Mouse (Mus musculus) yolk sac, embryonic 10.5 days (tissue): ENCODE measurements around the gene Col25a1.

Experiments
- DNase-seq: peaks from one replicate; pipeline ENCODE4 v3.0.0-alpha.2; 2017; ENCODE audit warnings: low spot score

Col25a1 gene

GRCm38 (mm10) chr3:130576683-130577082 lies 445.4 kb downstream of the Col25a1 start:
- DNase-seq: no peak

- no peak for DNase-seq
Measured at GRCm38 (mm10) chr3:130579501-130579900, 448.2 kb downstream of the Col25a1 start.

GRCm38 (mm10) chr3:130581577-130581976 lies 450.3 kb downstream of the Col25a1 start:
- DNase-seq: no peak

- DNase-seq: no peak
Measured at GRCm38 (mm10) chr3:130582903-130583664, 451.8 kb downstream of the Col25a1 start.

DNA sequence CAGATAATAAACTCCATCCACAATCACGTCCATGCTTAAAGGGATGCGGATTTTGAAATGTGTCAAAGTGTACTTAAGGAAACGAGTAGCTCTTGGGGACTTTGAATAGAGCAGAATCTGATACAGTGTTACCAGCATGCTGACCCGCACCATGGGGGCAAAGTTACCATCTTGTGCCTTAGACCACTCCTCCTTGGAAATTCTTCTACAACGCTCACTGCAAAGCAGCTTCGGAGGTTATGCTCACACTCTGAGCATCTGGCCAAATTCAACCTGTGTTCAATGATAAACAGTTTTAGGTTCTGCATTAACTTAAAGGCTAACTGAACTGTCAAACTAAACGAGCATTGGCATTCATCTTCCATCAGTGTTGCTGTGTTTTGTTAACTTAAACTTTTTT lies 452.7 kb downstream of the Col25a1 start:
- no peak for DNase-seq

DNA sequence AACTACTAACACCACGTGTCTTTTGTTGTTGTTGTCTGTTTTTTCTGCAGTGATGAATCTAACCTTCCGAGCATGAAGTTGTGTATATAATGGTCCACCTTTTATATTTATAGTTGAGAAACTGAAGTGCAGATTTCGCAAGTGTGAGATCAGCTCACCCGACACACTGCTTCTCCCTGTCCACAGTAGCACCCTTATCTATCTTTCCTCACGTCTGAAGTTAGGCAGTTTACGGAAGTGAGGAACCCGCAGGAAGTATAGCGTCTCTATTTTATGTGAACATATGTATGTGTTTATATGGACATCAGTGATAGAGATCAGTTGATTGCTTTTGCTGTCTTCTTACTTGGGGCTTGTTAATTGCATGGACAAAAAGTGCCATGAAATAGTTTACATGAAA lies 463.7 kb downstream of the Col25a1 start:
- DNase-seq: no peak

DNA sequence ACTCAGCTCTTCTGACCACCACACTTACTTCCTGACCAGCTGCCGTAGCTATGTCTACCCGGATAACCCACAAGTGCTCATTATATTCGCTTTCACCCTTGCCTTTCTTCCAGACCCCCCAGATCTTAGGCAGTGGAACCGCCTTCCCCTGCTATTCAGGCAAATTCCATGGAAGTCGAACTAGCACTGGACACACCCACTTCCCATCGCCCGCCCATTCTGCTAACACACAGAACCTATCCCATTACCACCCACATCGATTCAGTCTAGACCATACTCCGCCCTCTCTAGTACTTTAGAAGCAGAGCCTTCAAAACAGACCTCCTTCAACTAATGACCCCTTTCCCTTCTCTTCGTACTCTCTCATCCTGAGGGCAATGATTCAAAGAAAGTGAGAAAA lies 470.2 kb downstream of the Col25a1 start:
- DNase-seq: no peak

DNA sequence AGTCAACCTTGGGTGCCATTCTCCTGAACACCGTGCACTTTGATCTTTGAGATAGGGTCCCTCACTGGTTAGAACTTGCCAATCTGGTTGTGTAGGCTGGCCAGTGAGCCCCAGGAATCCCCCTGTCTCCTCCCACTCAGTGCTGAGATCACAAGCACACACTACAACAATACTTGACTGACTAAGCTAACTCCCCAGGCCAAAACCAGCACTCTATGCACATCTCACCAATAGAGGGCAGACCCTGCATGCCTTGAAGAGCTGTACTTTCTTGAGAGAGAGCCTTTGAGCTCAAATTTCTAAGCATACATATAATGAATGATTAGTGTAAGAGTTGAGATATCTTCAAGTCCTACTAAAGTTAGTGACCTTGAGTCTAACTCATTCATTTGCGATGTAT lies 476.6 kb downstream of the Col25a1 start:
- DNase-seq: no peak

- no peak for DNase-seq
Measured at GRCm38 (mm10) chr3:130614444-130614843, 483.1 kb downstream of the Col25a1 start.

DNA sequence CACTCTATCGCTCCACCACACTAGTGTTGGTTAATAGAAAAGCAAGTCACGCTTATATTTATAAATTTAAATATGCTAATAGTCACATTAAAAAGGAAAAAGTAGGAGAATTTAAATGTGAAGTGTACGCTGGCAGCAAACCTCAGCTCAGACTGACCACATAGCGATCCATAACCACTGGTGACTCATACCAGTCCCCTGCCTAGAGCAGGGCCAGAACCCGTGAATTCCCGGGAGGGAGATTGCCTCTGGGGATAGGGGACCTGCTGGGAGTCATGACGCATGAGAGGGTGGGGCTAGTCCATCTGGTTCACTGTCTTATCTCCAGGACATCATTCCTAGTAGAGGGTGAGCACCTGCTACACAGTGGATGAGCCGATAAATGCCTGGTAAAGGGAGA lies 484.3 kb downstream of the Col25a1 start:
- no peak for DNase-seq

- no peak for DNase-seq
Measured at GRCm38 (mm10) chr3:130617439-130617898, 486.2 kb downstream of the Col25a1 start, which contains the start of gene Etnppl. TSS of gene Etnppl (plus strand) at chr3:130617448.

DNA sequence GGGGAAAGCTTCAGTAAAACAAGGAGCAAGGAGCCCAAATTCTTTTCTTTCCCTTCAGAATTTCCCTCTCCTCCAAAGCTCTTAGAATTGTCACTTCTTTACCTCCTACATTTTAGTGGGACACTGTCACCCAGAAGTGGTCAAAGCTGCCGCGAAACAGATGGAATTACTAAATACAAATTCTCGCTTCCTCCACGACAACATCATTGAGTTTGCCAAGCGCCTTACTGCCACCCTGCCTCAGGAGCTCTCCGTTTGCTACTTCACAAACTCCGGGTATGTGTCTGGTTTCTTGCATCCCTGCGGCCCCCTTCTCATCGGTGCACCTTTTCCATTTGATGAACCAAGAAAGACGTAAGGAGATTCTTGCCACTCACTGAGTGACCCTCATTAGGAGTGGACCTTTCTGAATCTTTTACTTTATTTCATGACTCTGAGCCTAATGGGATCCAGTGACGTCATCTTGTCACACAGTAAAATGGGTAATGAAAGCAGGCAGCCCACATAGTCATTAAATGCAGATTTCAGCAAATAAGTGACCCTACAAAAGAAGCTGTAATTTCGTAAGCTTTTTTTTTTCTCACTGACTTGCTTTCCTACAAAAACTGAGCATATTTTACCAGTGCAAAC lies 489.3 kb downstream of the Col25a1 start:
- no peak for DNase-seq

DNA sequence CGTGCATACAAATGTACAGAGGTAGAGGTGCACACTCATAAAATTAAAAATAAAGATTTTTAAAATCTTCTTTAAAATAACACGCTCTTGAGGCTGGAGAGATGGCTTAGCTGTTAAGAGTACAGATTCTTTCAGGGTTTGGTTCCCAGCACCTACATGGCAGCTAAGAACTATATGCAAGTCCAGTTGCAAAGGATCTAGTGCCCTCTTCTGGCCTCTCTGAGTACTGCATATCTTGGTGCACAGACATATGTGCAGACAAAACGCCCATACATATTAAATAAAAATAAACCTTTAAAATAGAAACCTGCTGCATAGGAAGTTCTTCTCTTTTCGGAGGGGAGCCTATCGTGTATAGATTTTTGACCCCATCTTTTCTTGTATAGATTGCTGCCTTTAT lies 497.1 kb downstream of the Col25a1 start:
- DNase-seq: no peak

DNA sequence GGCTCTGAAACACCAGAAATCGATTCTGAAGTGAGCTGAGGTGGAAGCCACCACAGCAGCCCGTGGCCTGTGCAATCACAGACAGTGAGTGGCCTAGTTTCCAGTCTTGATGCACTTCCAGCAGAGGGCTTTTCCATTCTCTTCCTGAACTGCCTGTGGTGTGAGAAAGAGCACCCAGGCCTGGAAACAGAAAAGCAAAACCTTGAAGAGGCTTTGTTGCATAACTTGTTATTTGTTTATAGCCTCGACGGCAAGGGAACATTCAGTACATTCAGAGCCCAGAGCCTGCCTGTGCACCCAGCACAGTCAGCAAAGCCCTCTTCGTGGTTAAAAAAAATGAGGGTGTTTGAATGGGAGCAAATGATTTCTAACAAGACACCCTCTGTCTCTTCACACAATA lies 502.6 kb downstream of the Col25a1 start:
- no peak for DNase-seq

GRCm38 (mm10) chr3:130646110-130646810 lies 515.0 kb downstream of the Col25a1 start:
- no peak for DNase-seq
